Mouse (Mus musculus): ENCODE data around the gene Pla2g12b. TPM values are rescaled to one million over a fixed set of nuclear protein-coding genes. Genes with fewer than 3 reads are reported as not detected.

The Pla2g12b gene
- polyA plus RNA-seq (2015; fragmentation: Nextera tagmentation; extraction: Ambion mirVana): 0.27 TPM in 1 of 2 replicates, not detected in the other

DNA sequence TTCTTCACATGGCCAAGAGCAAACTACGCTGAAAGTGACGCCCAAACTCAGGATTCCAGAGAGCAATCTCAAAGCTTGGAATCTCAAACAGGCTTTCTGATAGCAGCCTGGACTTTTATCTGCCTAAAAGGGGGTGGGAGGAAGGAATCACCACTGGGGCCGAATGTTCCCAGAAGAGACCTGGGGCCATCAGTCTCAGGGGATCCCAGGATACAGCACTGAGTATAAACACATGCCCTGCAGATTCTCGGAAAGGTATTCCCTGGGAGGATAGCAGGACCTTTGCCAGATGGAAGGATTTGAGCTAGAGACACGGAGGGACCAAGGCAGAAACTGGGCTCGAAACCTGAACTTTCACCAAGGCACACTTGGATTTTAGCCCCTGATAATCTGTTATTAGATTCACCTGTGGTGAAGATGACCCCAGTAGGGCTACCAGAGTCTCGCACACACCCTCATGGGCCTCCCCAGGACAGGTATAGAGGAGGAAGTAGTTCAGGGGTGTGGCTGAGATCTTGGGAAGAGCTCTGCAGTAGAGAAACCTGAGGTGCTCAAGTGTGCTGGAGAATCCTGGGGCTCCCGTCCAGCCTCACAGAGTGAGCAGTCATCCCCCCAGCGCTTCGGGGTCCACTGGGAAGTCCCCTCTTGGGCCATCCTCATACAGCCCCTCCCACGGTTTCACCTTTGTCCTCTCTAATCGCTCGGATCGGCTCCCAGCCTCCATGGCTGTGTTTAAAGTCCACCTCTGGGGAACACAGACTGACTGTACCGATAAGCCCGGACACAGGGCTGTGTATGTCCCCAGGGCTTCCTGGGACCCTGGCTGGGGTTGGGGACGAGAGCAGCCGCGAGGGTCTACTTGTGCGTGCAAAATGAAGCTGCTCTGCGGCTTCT is at the start of gene Pla2g12b:
Pla2g12b (plus strand) TSS at position 762 of the 894 bp plus-strand sequence.
- no peak within 1 kb of the TSS for H3K4me2 ChIP-seq
- no peak within 1 kb of the TSS for H3K4me3 ChIP-seq
- 0 out of 2 replicates have a peak, but pooled peaks cover 4% of the 10 kb centered on the region for H3K4me1 ChIP-seq
- no peak within 1 kb of the TSS for H3K9ac ChIP-seq
- ATAC-seq (ENCODE audit: insufficient number of reproducible peaks, low FRiP score, low TSS enrichment, low read depth): no peak
- WGBS: 68% methylated on average over 21 of the region's 21 CpGs
- H3K27me3 ChIP-seq: no peaks in the 10 kb centered on the region
- H3K9me3 ChIP-seq: no peaks in the 10 kb centered on the region
- no peak within 1 kb of the TSS for H3K27ac ChIP-seq
- H3K36me3 ChIP-seq: no peaks in the 10 kb centered on the region

DNA sequence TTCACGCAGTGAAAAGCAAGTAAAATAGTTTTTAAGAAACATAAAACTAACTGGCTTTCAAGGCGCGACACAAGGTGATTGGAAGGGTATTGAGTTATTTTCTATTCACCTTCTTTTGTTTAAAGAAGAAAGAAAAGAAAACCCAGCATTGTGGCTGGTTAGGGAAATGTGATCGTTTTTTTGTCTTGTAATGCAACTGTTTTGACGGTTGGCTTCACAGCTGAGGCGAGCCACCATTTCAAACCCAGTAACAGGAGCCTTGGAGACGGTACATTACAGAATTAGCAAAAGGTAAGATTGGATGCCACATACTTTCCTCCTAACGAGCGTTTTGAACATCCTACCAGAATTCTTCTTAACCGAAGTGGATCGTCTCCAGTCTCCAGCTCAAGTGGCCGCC is 49.3 kb upstream of the Pla2g12b start:
- Histone ChIP-seq H3K27me3 (no peaks in the 10 kb centered on the region), H3K4me3 (no peak overlapping the region), H3K27ac (no peak overlapping the region), H3K4me1 (peaks cover 2% of the 10 kb centered on the region; the same call in 1 of the 2 replicates), H3K36me3 (peaks cover 52% of the 10 kb centered on the region), H3K9ac (no peak overlapping the region), H3K4me2 (no peak overlapping the region), H3K9me3 (no peaks in the 10 kb centered on the region)
- no peak for ATAC-seq (ENCODE audit: insufficient number of reproducible peaks, low FRiP score, low TSS enrichment, low read depth)
- 90% methylated on average over 12 of the region's 12 CpGs for WGBS

DNA sequence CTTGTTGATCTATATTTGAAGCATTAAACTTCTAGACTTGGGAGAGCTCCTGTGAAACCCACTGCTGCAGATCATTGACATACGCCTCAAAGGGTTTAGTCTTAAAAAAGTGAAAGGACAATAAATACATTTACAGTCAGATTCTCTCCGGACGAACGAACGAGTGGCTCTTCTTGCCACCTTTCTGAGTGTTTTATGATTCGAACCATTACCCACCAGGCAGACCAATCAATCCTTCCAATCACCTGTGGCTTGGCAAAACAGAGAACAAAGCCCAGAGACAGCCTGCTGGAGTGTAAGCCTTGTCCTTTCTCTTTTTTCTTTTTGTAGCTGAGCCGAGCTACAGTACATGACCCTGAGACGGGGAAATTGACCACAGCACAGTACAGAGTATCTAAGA is 48.4 kb upstream of the Pla2g12b start:
- no peaks in the 10 kb centered on the region for H3K9me3 ChIP-seq
- WGBS: 73% methylated on average over 8 of the region's 8 CpGs
- H3K4me1 ChIP-seq: peaks cover 2% of the 10 kb centered on the region; the same call in 1 of the 2 replicates
- H3K27ac ChIP-seq: no peak overlapping the region
- H3K4me2 ChIP-seq: no peak overlapping the region
- no peak for ATAC-seq (ENCODE audit: insufficient number of reproducible peaks, low FRiP score, low TSS enrichment, low read depth)
- no peak overlapping the region for H3K9ac ChIP-seq
- no peaks in the 10 kb centered on the region for H3K27me3 ChIP-seq
- peaks cover 52% of the 10 kb centered on the region for H3K36me3 ChIP-seq
- no peak overlapping the region for H3K4me3 ChIP-seq

DNA sequence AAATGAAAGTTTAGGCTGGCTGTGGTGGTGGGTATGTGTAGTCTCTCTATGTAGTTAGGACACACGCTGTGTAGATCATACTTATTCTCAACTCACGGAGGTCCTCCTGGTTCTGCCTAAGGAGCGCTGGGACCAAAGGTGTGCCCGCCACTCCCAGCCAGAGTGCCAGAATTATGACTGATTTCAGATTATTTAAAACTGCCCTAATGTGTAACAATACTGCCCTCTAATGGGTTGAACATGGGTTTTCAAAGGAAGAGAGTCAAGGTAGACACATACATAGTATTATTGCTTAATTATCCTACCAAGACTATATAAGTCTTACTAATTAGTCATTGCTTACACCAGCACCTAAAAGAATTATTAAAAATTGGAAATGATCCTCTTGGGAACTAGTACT is 44.7 kb upstream of the Pla2g12b start:
- Histone ChIP-seq H3K4me3 (no peak overlapping the region), H3K36me3 (peaks cover 55% of the 10 kb centered on the region), H3K9me3 (no peaks in the 10 kb centered on the region), H3K27ac (no peak overlapping the region), H3K9ac (no peak overlapping the region), H3K4me1 (peaks cover 2% of the 10 kb centered on the region; the same call in 1 of the 2 replicates), H3K27me3 (no peaks in the 10 kb centered on the region), H3K4me2 (no peak overlapping the region)
- WGBS: 95% methylated on average over 4 of the region's 4 CpGs
- ATAC-seq (ENCODE audit: insufficient number of reproducible peaks, low FRiP score, low TSS enrichment, low read depth): no peak

DNA sequence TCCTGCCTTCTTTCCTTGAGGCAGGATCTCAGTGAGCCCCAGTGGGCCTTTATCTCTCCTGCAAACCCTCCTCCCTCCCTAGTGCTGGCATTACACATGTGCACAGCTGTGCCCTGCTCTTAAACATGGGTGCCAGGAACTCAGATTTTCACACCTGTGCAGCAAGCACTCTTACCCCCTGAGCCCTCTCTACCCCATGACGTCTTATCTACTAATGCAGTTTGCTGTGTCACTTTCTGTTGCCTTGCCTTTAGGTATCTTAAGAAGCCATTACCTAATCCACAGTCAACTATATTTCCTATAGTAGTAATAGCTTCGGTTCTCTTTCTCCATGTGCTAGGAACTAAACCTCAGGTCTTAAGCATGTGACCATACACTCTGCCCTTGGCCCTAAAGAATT is 40.3 kb upstream of the Pla2g12b start:
- 82% methylated on average over 2 of the region's 2 CpGs for WGBS
- no peak overlapping the region for H3K9ac ChIP-seq
- no peak for ATAC-seq (ENCODE audit: insufficient number of reproducible peaks, low FRiP score, low TSS enrichment, low read depth)
- H3K4me2 ChIP-seq: no peak overlapping the region
- H3K36me3 ChIP-seq: peaks cover 75% of the 10 kb centered on the region
- H3K9me3 ChIP-seq: no peaks in the 10 kb centered on the region
- H3K4me1 ChIP-seq: no peaks in the 10 kb centered on the region
- H3K27ac ChIP-seq: no peak overlapping the region
- no peaks in the 10 kb centered on the region for H3K27me3 ChIP-seq
- H3K4me3 ChIP-seq: no peak overlapping the region

DNA sequence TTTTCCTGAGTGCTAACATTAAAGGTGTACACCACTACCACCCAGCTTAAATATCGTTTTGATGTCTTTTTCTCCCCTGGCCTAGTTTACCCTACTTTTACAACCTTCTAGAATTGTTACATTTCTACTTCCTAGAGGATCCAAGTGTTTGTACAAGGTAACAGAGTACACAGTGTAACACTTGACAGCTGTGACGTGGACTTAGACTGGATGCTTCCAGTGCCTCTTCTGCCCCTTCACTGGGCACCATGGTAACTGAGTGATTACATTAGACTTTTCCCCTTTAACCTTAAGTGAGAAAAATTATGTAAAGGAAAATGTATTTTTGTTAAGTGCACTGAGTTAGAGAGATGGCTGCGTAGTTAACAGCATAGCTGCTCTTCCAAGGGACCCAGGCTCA is 38.9 kb upstream of the Pla2g12b start:
- no peak overlapping the region for H3K27ac ChIP-seq
- H3K9ac ChIP-seq: no peak overlapping the region
- ATAC-seq (ENCODE audit: insufficient number of reproducible peaks, low FRiP score, low TSS enrichment, low read depth): no peak
- no peaks in the 10 kb centered on the region for H3K9me3 ChIP-seq
- peaks cover 85% of the 10 kb centered on the region for H3K36me3 ChIP-seq
- no peak overlapping the region for H3K4me3 ChIP-seq
- no peaks in the 10 kb centered on the region for H3K4me1 ChIP-seq
- 91% methylated on average over 3 of the region's 3 CpGs for WGBS
- no peaks in the 10 kb centered on the region for H3K27me3 ChIP-seq
- no peak overlapping the region for H3K4me2 ChIP-seq

DNA sequence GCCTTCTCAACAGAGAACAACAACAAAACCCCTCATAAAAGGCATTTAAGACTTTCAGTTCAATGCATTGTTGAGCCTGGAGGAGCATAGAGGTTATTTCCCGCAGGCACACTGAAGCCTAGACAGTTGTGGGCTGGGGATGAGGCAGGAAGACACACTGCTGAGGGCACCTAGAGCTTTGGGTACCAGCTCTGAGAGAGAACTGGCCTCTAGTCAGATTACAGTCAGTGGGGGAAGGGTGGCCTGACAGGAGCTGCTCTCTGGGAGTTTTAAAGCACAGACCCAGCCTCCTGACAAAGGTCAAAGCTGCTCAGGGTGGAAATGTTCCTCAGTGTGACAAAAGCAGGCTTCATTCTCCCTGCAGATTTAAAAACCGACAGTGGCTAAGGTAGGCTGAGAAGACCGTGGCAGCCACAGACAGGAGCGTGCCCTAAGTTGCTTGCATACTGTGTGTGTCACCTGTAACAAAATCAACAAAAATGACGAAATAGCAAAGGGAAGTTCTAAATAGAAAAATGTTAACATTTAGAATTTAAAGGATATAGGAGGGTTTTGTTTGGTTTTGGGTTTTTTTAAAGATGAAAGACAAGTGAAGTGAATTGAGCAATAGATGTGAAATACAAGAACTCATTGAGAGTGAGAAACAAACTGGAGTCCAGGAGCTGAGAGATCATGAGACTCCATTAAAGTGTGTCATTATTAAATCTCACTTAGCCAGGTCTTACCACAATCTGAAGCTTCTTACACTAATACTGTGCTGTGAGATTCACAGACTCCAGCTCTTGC is 37.5 kb upstream of the Pla2g12b start:
- no peak for ATAC-seq (ENCODE audit: insufficient number of reproducible peaks, low FRiP score, low TSS enrichment, low read depth)
- Histone ChIP-seq H3K36me3 (peaks cover 90% of the 10 kb centered on the region), H3K9ac (no peak overlapping the region), H3K27me3 (no peaks in the 10 kb centered on the region), H3K4me2 (no peak overlapping the region), H3K27ac (no peak overlapping the region), H3K4me1 (no peaks in the 10 kb centered on the region), H3K9me3 (no peaks in the 10 kb centered on the region), H3K4me3 (no peak overlapping the region)
- WGBS: 86% methylated on average over 5 of the region's 5 CpGs

DNA sequence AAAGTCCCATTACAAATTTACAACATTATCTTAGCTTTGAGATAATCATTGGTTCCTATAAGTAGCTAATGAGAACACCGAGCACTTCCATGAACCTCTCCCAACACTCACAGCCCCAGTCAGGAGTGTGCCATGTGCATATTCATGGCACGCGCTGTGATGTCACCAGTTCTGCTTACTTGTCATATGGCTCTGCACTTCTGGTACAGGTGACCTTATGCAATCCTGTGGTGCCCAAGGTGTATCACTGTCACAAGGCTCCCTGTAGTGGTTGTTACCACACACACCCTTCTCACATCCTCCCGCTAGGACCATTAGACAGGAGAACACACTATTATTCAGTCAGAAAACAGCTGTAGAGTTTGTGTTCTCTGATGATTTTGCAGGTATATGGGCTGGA is 36.7 kb upstream of the Pla2g12b start:
- WGBS: 93% methylated on average over 4 of the region's 4 CpGs
- Histone ChIP-seq H3K27me3 (no peaks in the 10 kb centered on the region), H3K27ac (no peak overlapping the region), H3K4me2 (no peak overlapping the region), H3K4me1 (no peaks in the 10 kb centered on the region), H3K36me3 (peaks cover 93% of the 10 kb centered on the region), H3K4me3 (no peak overlapping the region), H3K9me3 (no peaks in the 10 kb centered on the region), H3K9ac (no peak overlapping the region)
- ATAC-seq (ENCODE audit: insufficient number of reproducible peaks, low FRiP score, low TSS enrichment, low read depth): no peak

DNA sequence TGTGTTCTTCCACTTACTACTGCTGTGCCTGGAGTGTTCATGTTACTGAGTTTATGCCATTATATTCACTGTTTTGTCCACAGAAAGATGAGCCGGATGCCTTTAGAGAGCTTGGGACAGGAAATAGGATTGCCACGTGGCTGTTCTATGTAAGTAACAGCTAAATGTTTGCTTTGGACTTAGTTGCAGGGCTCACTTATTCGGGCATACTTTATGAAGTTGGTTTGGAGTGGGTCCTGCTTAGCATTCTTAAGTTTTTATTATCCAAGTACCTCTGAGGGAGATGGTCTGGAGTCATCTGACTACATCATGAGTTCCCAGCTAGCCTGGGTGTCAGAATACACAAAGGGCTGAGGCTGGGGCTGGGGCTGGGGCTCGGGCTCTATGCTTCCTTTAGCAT is 36.3 kb upstream of the Pla2g12b start:
- no peak overlapping the region for H3K4me2 ChIP-seq
- H3K9ac ChIP-seq: no peak overlapping the region
- no peaks in the 10 kb centered on the region for H3K4me1 ChIP-seq
- 62% methylated on average over 4 of the region's 4 CpGs for WGBS
- no peaks in the 10 kb centered on the region for H3K27me3 ChIP-seq
- ATAC-seq (ENCODE audit: insufficient number of reproducible peaks, low FRiP score, low TSS enrichment, low read depth): no peak
- H3K4me3 ChIP-seq: no peak overlapping the region
- no peaks in the 10 kb centered on the region for H3K9me3 ChIP-seq
- peaks cover 91% of the 10 kb centered on the region for H3K36me3 ChIP-seq
- no peak overlapping the region for H3K27ac ChIP-seq

DNA sequence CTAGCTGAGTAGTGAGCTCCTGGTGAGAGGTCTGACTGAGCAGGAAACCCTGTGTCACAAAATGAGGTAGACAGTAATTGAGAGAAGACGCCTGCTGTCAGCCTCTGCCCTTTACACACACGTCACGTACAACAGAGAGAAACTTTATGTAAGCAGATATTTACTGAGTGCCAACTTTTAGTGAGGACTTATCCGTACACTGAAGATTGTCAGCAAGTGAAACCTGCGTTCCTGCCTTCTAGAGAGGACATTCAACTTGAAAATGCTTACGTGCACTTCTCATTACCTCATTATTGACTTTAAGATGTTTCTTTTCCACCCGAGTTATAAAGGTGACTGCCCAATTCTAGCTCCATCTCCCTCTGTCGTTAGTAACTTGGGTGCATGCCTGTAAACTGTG is 34.7 kb upstream of the Pla2g12b start:
- Histone ChIP-seq H3K27ac (no peak overlapping the region), H3K36me3 (peaks cover 92% of the 10 kb centered on the region), H3K9me3 (no peaks in the 10 kb centered on the region), H3K4me2 (no peak overlapping the region), H3K9ac (no peak overlapping the region), H3K27me3 (no peaks in the 10 kb centered on the region), H3K4me3 (no peak overlapping the region), H3K4me1 (no peaks in the 10 kb centered on the region)
- 84% methylated on average over 8 of the region's 8 CpGs for whole genome bisulfite sequencing
- no peak for ATAC-seq (ENCODE audit: insufficient number of reproducible peaks, low FRiP score, low TSS enrichment, low read depth)

DNA sequence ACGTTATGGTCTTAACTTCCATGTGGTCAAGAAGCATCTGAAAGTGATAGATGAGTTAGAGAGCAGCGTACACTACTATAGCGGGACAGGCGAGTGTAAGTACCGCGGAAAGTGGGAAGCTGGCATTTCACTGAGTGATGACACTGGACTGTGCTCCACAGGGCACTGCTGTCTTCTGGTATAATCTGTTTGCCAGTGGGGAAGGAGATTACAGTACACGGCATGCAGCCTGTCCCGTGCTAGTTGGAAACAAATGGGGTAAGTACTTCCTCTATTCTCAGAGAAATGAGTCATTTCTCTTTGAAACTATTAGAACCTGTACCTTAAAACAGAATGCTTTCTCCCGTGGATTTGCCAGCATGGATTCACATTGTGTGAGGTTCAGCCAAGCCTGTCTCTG is 34.0 kb upstream of the Pla2g12b start:
- 89% methylated on average over 9 of the region's 9 CpGs for WGBS
- H3K9ac ChIP-seq: no peak overlapping the region
- peaks cover 92% of the 10 kb centered on the region for H3K36me3 ChIP-seq
- no peak for ATAC-seq (ENCODE audit: insufficient number of reproducible peaks, low FRiP score, low TSS enrichment, low read depth)
- H3K27ac ChIP-seq: no peak overlapping the region
- no peak overlapping the region for H3K4me2 ChIP-seq
- no peaks in the 10 kb centered on the region for H3K4me1 ChIP-seq
- no peaks in the 10 kb centered on the region for H3K9me3 ChIP-seq
- H3K4me3 ChIP-seq: no peak overlapping the region
- H3K27me3 ChIP-seq: no peaks in the 10 kb centered on the region

DNA sequence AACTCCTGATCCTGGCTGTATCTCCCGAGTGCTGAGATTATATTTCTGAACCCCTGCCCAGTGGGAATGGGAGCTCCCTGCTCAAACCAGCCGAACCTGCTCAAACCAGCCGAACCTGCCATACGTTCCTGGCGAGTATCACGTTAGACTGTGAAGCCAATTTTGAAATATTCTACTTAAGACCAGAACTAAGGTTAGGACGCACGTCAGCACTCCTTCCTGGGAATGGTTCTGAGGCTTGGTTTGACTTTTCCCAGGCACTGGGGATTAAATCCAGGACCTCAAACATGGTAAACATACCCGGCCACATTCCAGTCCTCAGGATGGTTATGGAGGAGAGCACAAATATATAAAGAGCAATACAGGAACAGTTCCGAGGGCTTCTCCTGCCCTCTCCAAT is 25.6 kb upstream of the Pla2g12b start:
- Histone ChIP-seq H3K4me3 (no peak overlapping the region), H3K27ac (0 out of 2 replicates have a peak overlapping the region, but pooled peaks have one; percentile 39), H3K27me3 (no peaks in the 10 kb centered on the region), H3K4me1 (no peaks in the 10 kb centered on the region), H3K4me2 (no peak overlapping the region), H3K36me3 (peaks cover 22% of the 10 kb centered on the region), H3K9me3 (no peaks in the 10 kb centered on the region), H3K9ac (no peak overlapping the region)
- ATAC-seq (ENCODE audit: insufficient number of reproducible peaks, low FRiP score, low TSS enrichment, low read depth): no peak
- 72% methylated on average over 10 of the region's 10 CpGs for WGBS

Data from limb, embryonic 15.5 days (tissue).